Mouse (Mus musculus) CH12.LX (cell line): ENCODE results near the gene Adam11. TPM values are rescaled to one million over a fixed set of nuclear protein-coding genes. Genes with fewer than 3 reads are reported as not detected.

ENCODE experiments used
- DNase-seq: peaks from one replicate; pipeline ENCODE4 v3.0.0-alpha.2; 2013; ENCODE audit errors: extremely low read depth
- H3K27ac ChIP-seq: 2 replicates; pipeline ENCODE4 v1.5.1; 2012; ENCODE audit warnings: low read depth, mild to moderate bottlenecking, control low read depth, moderate library complexity; ENCODE audit not compliant: insufficient read depth
- H3K27me3 ChIP-seq: replicated peaks from 2 replicates; pipeline ENCODE3; 2012; ENCODE audit warnings: inconsistent platforms
- H3K36me3 ChIP-seq, 2 experiments: replicated peaks in 1 of 2; 2 replicates each; pipeline versions ENCODE3 to v1.6.1; 2012; ENCODE audit warnings: inconsistent platforms in 1 of 2, low read length in 1 of 2, mild to moderate bottlenecking in 1 of 2, mixed read lengths in 1 of 2, moderate library complexity in 1 of 2; ENCODE audit not compliant: control insufficient read depth in 1 of 2, insufficient read depth in 1 of 2
- H3K4me1 ChIP-seq, 2 experiments: 2 replicates each; pipeline ENCODE4 v1.6.1; 2012; ENCODE audit warnings: inconsistent platforms in 1 of 2, moderate library complexity in 1 of 2; ENCODE audit not compliant: insufficient read depth in 2 of 2, control insufficient read depth in 1 of 2
- H3K4me2 ChIP-seq: 2 replicates; pipeline ENCODE4 v1.6.1; 2012; ENCODE audit warnings: low read depth, mild to moderate bottlenecking, control low read depth; ENCODE audit not compliant: poor library complexity, insufficient read depth, severe bottlenecking
- H3K4me3 ChIP-seq, 3 experiments: fragments of 150-350 bp in 1 of 3; sonication (generic) in 1 of 3; replicated peaks in 1 of 3; 2 replicates each; pipeline versions ENCODE3 to v1.5.1; 2011 to 2012; ENCODE audit warnings: low read depth in 2 of 3, low read length in 2 of 3, mild to moderate bottlenecking in 2 of 3, moderate library complexity in 2 of 3, control low read depth in 1 of 3, improper control_type of control experiment in 1 of 3, inconsistent platforms in 1 of 3, mixed read lengths in 1 of 3; ENCODE audit not compliant: poor library complexity in 1 of 3
- H3K79me2 ChIP-seq: replicated peaks from 2 replicates; pipeline ENCODE4 v1.6.1; 2012; ENCODE audit warnings: mild to moderate bottlenecking, moderate library complexity; ENCODE audit not compliant: control insufficient read depth, poor library complexity, insufficient read depth, severe bottlenecking; ENCODE audit errors: extremely low read depth
- H3K9ac ChIP-seq: 2 replicates; pipeline ENCODE4 v1.6.1; 2012; ENCODE audit warnings: low read depth, mild to moderate bottlenecking, control low read depth, moderate library complexity; ENCODE audit not compliant: insufficient read depth
- H3K9me3 ChIP-seq: replicated peaks from 2 replicates; pipeline ENCODE3; 2012; ENCODE audit warnings: low read length, inconsistent platforms, mixed read lengths
- CHD2 ChIP-seq: IDR thresholded peaks from 2 replicates; pipeline ENCODE4 v1.6.1; 2011; ENCODE audit warnings: low read length, improper control_type of control experiment
- CTCF ChIP-seq, 2 experiments: IDR thresholded peaks in 1 of 2; conservative IDR thresholded peaks in 1 of 2; 2 replicates each; pipeline ENCODE4 v1.5.1; 2011 to 2012; ENCODE audit warnings: low read depth in 2 of 2, low read length in 2 of 2, improper control_type of control experiment in 1 of 2, inconsistent platforms in 1 of 2, mild to moderate bottlenecking in 1 of 2, moderate library complexity in 1 of 2
- E2F4 ChIP-seq: IDR thresholded peaks from 2 replicates; pipeline ENCODE4 v1.6.1; 2011; ENCODE audit warnings: low read depth, low read length, improper control_type of control experiment; ENCODE audit not compliant: insufficient replicate concordance
- ELF1 ChIP-seq: IDR thresholded peaks from 2 replicates; pipeline ENCODE4 v1.6.1; 2014; ENCODE audit warnings: low read depth, mild to moderate bottlenecking, inconsistent platforms, low read length, improper control_type of control experiment
- EP300 ChIP-seq: IDR thresholded peaks from 2 replicates; pipeline ENCODE4 v1.6.1; 2011; ENCODE audit warnings: low read length, improper control_type of control experiment
- ETS1 ChIP-seq: conservative IDR thresholded peaks from 2 replicates; pipeline ENCODE4 v1.6.1; 2012; ENCODE audit warnings: low read depth, mild to moderate bottlenecking, inconsistent platforms, low read length, improper control_type of control experiment, moderate library complexity
- JUN ChIP-seq: IDR thresholded peaks from 2 replicates; pipeline ENCODE4 v1.6.1; 2011; ENCODE audit warnings: low read depth, mild to moderate bottlenecking, low read length, improper control_type of control experiment, moderate library complexity; ENCODE audit not compliant: insufficient read depth
- KAT2A ChIP-seq: IDR thresholded peaks from 2 replicates; pipeline ENCODE4 v1.6.1; 2012; ENCODE audit warnings: low read length, improper control_type of control experiment, inconsistent platforms; ENCODE audit not compliant: insufficient replicate concordance
- MAFK ChIP-seq: IDR thresholded peaks from 2 replicates; pipeline ENCODE4 v1.6.1; 2011; ENCODE audit warnings: low read length, improper control_type of control experiment; ENCODE audit not compliant: insufficient replicate concordance
- MAX ChIP-seq: IDR thresholded peaks from 2 replicates; pipeline ENCODE4 v1.6.1; 2011; ENCODE audit warnings: low read length, improper control_type of control experiment
- MAZ ChIP-seq: IDR thresholded peaks from 2 replicates; pipeline ENCODE4 v1.6.1; 2012; ENCODE audit warnings: low read depth, mild to moderate bottlenecking, inconsistent platforms, low read length, improper control_type of control experiment, moderate library complexity
- MEF2A ChIP-seq: IDR thresholded peaks from 2 replicates; pipeline ENCODE4 v1.6.1; 2014; ENCODE audit warnings: low read depth, mild to moderate bottlenecking, inconsistent platforms, low read length, improper control_type of control experiment, borderline replicate concordance
- MXI1 ChIP-seq: IDR thresholded peaks from 2 replicates; pipeline ENCODE4 v1.6.1; 2011; ENCODE audit warnings: mild to moderate bottlenecking, low read depth, low read length, improper control_type of control experiment
- NELFE ChIP-seq: IDR thresholded peaks from 2 replicates; pipeline ENCODE4 v1.6.1; 2011; ENCODE audit warnings: low read depth, low read length, improper control_type of control experiment
- NRF1 ChIP-seq: IDR thresholded peaks from 2 replicates; pipeline ENCODE4 v1.6.1; 2014; ENCODE audit warnings: low read depth, mild to moderate bottlenecking, inconsistent platforms, low read length, improper control_type of control experiment, moderate library complexity
- PAX5 ChIP-seq: IDR thresholded peaks from 2 replicates; pipeline ENCODE4 v1.6.1; 2012; ENCODE audit warnings: low read length, inconsistent platforms, mixed read lengths
- POLR2AphosphoS2 ChIP-seq: IDR thresholded peaks from 2 replicates; pipeline ENCODE4 v1.6.1; 2011; ENCODE audit warnings: low read depth, low read length, improper control_type of control experiment
- RAD21 ChIP-seq: IDR thresholded peaks from 2 replicates; pipeline ENCODE4 v1.6.1; 2011; ENCODE audit warnings: low read depth, mild to moderate bottlenecking, low read length, improper control_type of control experiment, moderate library complexity
- RCOR1 ChIP-seq: conservative IDR thresholded peaks from 2 replicates; pipeline ENCODE4 v1.6.1; 2012; ENCODE audit warnings: low read depth, mild to moderate bottlenecking, inconsistent platforms, low read length, improper control_type of control experiment
- TBP ChIP-seq: conservative IDR thresholded peaks from 2 replicates; pipeline ENCODE4 v1.6.1; 2011; ENCODE audit warnings: low read depth, low read length, improper control_type of control experiment
- TCF12 ChIP-seq: IDR thresholded peaks from 2 replicates; pipeline ENCODE4 v1.6.1; 2014; ENCODE audit warnings: low read depth, mild to moderate bottlenecking, inconsistent platforms, low read length, improper control_type of control experiment
- UBTF ChIP-seq: IDR thresholded peaks from 2 replicates; pipeline ENCODE4 v1.6.1; 2012; ENCODE audit warnings: low read depth, mild to moderate bottlenecking, inconsistent platforms, low read length, improper control_type of control experiment, moderate library complexity
- USF1 ChIP-seq: IDR thresholded peaks from 2 replicates; pipeline ENCODE4 v1.6.1; 2014; ENCODE audit warnings: low read depth, mild to moderate bottlenecking, inconsistent platforms, low read length, improper control_type of control experiment
- USF2 ChIP-seq: conservative IDR thresholded peaks from 2 replicates; pipeline ENCODE4 v1.6.1; 2011; ENCODE audit warnings: low read depth, low read length, improper control_type of control experiment
- dilution Hi-C: fragments of 300-500 bp; cut with MboI; formaldehyde crosslinking; loops from 2 replicates; pipeline ENCODE4 v1.14.3; 2020; ENCODE audit warnings: low sequenced_read_pairs; ENCODE audit not compliant: extremely low pct_unique_long_range_greater_than_20kb, extremely low pct_ligation_motif_present
- in situ Hi-C: fragments of 300-500 bp; cut with MboI; formaldehyde crosslinking; loops from 3 replicates; pipeline ENCODE4 v1.14.3; 2019; ENCODE audit warnings: low sequenced_read_pairs, low pct_ligation_motif_present, low pct_unique_long_range_greater_than_20kb, mixed read lengths
- polyA plus RNA-seq: library from polyadenylated mRNA; unstranded; fragments of >175 nt; gene quantifications from 2 replicates; pipeline ENCODE4 v1.2.1, GENCODE M21; 2012; ENCODE audit warnings: low read depth; ENCODE audit not compliant: insufficient read length
- total RNA-seq, 2 experiments: library from RNA; depleted of rRNA; stranded (reverse); fragments of 300-350 nt in 1 of 2; fragments of >200 nt in 1 of 2; gene quantifications; 2 replicates each; pipeline ENCODE4 v1.2.3; 2012 to 2014

The Adam11 gene
- total and polyA plus RNA-seq, 3 experiments = not detected

DNA sequence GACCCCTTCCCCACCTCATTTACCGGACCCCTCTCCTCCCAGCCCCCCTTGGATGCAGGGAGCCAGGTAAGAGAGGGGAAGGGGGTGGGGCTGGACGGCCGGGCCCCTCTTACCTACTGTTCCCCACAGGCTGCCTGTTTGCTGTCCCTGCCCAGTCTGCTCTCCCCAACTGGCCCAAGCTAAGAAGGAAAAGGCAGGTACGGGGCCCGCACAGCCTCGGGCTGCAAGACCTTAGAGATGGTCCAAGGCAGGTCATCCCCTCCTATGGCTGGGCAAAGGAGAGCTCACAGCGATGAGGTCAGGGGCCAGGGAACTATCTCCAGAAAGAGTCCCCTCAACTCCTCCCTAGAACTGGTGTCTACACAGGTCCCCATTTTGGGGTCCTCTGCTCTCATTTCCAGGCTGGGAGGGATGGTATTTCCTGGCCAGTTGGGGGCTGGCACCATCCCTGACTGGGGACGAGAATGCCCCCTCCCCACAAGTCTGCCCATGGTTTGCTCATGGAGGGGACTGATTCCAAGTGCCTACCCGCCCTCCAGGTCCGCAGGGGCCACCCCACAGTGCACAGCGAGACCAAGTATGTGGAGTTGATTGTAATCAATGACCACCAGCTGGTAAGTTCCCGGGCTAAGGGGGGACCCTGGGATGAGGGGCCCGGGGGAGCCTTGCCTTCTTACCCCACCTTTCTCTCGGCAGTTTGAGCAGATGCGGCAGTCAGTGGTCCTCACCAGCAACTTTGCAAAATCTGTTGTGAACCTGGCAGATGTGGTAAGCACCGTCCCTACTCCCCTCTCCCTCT, 10.9 kb downstream of the Adam11 start:
- H3K9me3 ChIP-seq = peaks cover 7% of the 10 kb centered on the region
- H3K79me2 ChIP-seq = no peaks in the 10 kb centered on the region
- no peaks in the 10 kb centered on the region for H3K36me3 ChIP-seq
- H3K27me3 ChIP-seq = peaks cover 88% of the 10 kb centered on the region
- DNase-seq = no peak
- TF ChIP-seq EP300 (no peak), TBP (no peak), MEF2A (no peak), CTCF (conservative IDR thresholded peaks at IDR 0.05 in 1 of 2, IDR thresholded peaks at IDR 0.05 in 1 of 2; ENCODE audit: low read depth in 2 of 2, low read length in 2 of 2) (no peak), ETS1 (no peak)
- H3K9ac ChIP-seq = no peak overlapping the region
- no peak overlapping the region for H3K4me2 ChIP-seq
- no peak overlapping the region for H3K27ac ChIP-seq
- no peak overlapping the region for H3K4me3 ChIP-seq
- dilution Hi-C loops = no loop called here
- in situ Hi-C loops = loop anchor here (10.0 kb wide), 1 partner anchor 93 kb away; no protein-coding TSS in a partner anchor
- peaks cover 2 to 11% of the 10 kb centered on the region in 2 experiments; a peak in 3 of 4 replicates for H3K4me1 ChIP-seq

DNA sequence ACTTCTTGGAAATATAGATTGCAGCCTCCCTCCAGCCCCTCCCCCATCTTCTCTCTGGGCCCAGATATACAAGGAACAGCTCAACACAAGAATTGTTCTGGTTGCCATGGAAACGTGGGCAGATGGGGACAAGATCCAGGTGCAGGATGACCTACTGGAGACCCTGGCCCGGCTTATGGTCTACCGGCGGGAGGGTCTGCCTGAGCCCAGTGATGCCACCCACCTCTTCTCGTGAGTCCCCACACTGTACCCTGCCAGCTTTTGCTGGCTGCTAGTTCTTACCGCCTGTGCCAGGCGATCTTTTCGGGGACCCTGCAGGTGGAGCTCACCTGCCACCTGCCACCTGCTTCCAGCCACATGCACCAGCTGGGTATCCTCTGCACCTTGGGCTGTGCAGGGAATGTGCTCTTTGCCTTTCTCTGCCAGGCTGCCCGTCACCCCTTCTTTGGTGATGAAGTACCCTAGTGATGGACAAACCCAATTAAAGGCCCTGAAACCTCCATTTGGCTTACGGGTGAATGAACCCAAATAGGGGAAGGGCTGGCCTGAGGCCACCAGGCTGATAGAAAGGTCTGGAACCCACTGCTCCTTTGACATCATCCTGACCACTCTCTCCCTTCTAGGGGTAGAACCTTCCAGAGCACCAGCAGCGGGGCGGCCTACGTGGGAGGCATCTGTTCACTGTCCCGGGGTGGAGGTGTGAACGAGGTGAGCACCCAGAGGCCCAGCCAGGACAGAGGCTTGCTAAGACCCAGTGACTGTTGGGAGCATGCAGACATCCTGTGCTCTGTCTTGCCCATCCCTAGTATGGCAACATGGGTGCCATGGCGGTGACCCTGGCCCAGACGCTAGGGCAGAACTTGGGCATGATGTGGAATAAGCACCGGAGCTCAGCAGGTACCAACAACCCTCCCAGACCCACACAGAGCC, 11.8 kb downstream of the Adam11 start:
- no peak overlapping the region for H3K4me3 ChIP-seq
- no peaks in the 10 kb centered on the region for H3K36me3 ChIP-seq
- TF ChIP-seq E2F4 (no peak), NRF1 (no peak), PAX5 (no peak), USF2 (no peak), MAX (no peak), KAT2A (no peak), JUN (no peak), RCOR1 (no peak), POLR2AphosphoS2 (no peak), NELFE (no peak), MXI1 (no peak), TCF12 (no peak), UBTF (no peak), RAD21 (no peak), MAFK (no peak), CHD2 (no peak), MAZ (no peak), MEF2A (no peak), ELF1 (no peak), USF1 (no peak)
- in situ Hi-C loops (loop anchor here (10.0 kb wide), 1 partner anchor 92 kb away; no protein-coding TSS in a partner anchor), dilution Hi-C loops (no loop called here)
- no peak for DNase-seq
- no peak overlapping the region for H3K9ac ChIP-seq
- H3K4me2 ChIP-seq = no peak overlapping the region
- no peaks in the 10 kb centered on the region for H3K79me2 ChIP-seq
- H3K9me3 ChIP-seq = peaks cover 12% of the 10 kb centered on the region
- no peak overlapping the region for H3K27ac ChIP-seq
- peaks cover 2 to 11% of the 10 kb centered on the region in 2 experiments; a peak in 3 of 4 replicates for H3K4me1 ChIP-seq
- H3K27me3 ChIP-seq = peaks cover 88% of the 10 kb centered on the region
